Mouse (Mus musculus): ENCODE measurements around the gene Cntn1. TPM values are rescaled to one million over a fixed set of nuclear protein-coding genes. Genes with fewer than 3 reads are reported as not detected.

The Cntn1 gene
- polyA plus RNA-seq, 1 experiment from 2014 or later, result 5.6 TPM

DNA sequence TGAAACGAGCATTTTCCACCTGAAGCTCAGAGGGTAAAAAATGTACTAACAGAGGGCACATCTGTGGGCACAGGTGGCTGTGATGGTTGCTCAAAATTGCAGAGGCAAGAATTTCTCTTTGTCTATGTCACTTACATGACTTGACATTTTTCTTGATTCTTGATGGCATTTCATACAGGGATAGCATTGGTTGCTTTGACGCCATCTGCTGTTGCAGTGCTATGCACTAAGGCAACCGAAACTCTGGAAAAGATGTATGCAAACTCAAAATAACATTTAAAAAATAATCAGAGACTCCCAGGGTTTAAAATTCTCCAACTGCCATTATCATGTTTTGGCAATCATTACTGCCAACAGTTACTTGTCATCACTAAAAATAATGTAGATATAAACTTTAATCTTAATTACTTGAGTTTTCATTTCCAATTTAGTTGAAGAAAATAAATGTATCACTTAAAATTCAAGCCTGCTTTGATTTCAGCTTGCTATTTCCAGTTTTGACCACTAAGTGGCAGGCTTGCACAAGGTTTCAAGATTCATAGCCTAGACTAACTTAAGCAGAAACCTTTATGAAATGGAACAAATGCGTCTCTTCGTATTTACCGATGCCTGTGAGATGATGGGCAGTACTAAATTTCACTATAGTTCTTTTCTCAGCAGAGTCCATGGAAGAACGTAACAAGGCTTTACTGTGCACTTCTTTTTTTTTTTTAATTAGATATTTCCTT, 214.2 kb downstream of the Cntn1 start:
- no peaks in the 10 kb centered on the region for H3K4me1 ChIP-seq (ENCODE audit: control insufficient read depth, insufficient read depth, low read length)
- H3K4me2 ChIP-seq (ENCODE audit: low read depth, low read length), result no peak overlapping the region
- no peak for ATAC-seq (ENCODE audit: low read depth)
- no peaks in the 10 kb centered on the region for H3K27me3 ChIP-seq (replicated peaks; ENCODE audit: control insufficient read depth, insufficient read depth, low read length)
- no peak overlapping the region for H3K9ac ChIP-seq (ENCODE audit: low read depth, low read length)
- no peak overlapping the region for H3K4me3 ChIP-seq (ENCODE audit: low read depth, low read length)
- DNase-seq (ENCODE audit: low spot score), result peak; percentile 64
- no peak overlapping the region for H3K27ac ChIP-seq (replicated peaks; ENCODE audit: low read depth, low read length)
- 19% methylated on average over 7 of the region's 7 CpGs for WGBS
- H3K9me3 ChIP-seq (ENCODE audit: control insufficient read depth, low read length), result no peaks in the 10 kb centered on the region
- H3K36me3 ChIP-seq (ENCODE audit: control insufficient read depth, insufficient read depth, low read length), result no peaks in the 10 kb centered on the region

DNA sequence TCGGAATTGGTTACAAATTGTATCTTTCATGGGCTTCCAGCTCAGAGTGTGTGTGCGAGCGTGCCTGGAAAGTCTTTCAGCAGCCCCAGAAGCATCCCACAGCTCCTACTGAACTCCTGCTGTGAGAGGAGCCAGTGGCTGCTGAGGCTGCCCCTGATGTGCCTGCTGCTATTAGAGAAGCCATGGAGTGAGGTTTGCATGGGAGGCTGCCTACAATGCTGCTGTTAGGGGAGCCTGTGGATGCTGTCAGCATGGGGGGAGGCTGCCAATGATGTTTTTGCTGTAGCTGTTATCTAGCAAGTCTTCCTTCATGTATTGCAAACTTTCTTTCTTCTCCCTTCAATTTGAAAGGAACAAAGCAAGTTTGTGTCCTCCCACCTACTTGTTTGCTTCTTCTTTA, 217.4 kb downstream of the Cntn1 start:
- H3K27me3 ChIP-seq (replicated peaks; ENCODE audit: control insufficient read depth, insufficient read depth, low read length), result no peaks in the 10 kb centered on the region
- no peak overlapping the region for H3K4me3 ChIP-seq (ENCODE audit: low read depth, low read length)
- H3K9ac ChIP-seq (ENCODE audit: low read depth, low read length), result no peak overlapping the region
- no peak for ATAC-seq (ENCODE audit: low read depth)
- H3K9me3 ChIP-seq (ENCODE audit: control insufficient read depth, low read length), result no peaks in the 10 kb centered on the region
- H3K4me2 ChIP-seq (ENCODE audit: low read depth, low read length), result peak overlapping the region; percentile 8; the same call in 1 of the 2 replicates
- 39% methylated on average over 3 of the region's 3 CpGs for WGBS
- peak; percentile 36 for DNase-seq (ENCODE audit: low spot score)
- H3K36me3 ChIP-seq (ENCODE audit: control insufficient read depth, insufficient read depth, low read length), result no peaks in the 10 kb centered on the region
- no peaks in the 10 kb centered on the region for H3K4me1 ChIP-seq (ENCODE audit: control insufficient read depth, insufficient read depth, low read length)
- H3K27ac ChIP-seq (replicated peaks; ENCODE audit: low read depth, low read length), result peak overlapping the region; percentile 46

DNA sequence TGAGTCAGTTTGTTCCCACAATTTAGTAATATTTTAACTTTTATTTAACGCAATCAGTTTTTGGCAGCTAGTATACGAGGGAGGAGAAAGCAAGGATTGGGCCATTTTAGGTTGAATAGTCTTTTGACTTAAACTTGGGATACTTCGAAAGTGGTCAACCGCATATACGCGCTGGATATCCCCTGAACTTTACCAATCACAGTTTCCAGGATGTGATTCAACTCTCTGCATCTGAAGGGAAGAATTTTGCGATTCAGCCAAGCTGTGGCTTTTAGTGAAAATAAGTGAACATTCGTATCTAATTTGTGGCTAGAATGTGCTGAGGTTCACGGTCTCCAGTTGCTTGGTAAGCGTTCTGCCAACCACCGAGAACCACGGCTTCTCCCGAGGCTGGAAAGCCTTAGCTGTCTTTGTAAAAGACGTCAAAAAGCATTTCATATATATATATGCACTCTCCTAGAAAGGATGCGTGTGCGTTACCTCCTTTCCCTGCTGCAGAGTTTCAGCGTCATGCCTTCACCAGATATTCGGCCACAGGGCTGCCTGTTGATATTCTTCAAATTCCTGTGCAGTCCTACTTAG, 217.9 kb downstream of the Cntn1 start:
- Histone ChIP-seq H3K27me3 (replicated peaks; ENCODE audit: control insufficient read depth, insufficient read depth, low read length) (no peaks in the 10 kb centered on the region), H3K4me1 (ENCODE audit: control insufficient read depth, insufficient read depth, low read length) (no peaks in the 10 kb centered on the region), H3K4me2 (ENCODE audit: low read depth, low read length) (peak overlapping the region; percentile 20; the same call in 1 of the 2 replicates), H3K4me3 (ENCODE audit: low read depth, low read length) (no peak overlapping the region), H3K27ac (replicated peaks; ENCODE audit: low read depth, low read length) (peak overlapping the region; percentile 46; the same call in 1 of the 2 replicates), H3K9ac (ENCODE audit: low read depth, low read length) (no peak overlapping the region), H3K36me3 (ENCODE audit: control insufficient read depth, insufficient read depth, low read length) (no peaks in the 10 kb centered on the region), H3K9me3 (ENCODE audit: control insufficient read depth, low read length) (no peaks in the 10 kb centered on the region)
- peak; percentile 53; the same call in 1 of the 2 replicates for ATAC-seq (ENCODE audit: low read depth)
- WGBS, result 58% methylated on average over 18 of the region's 18 CpGs
- DNase-seq (ENCODE audit: low spot score), result peak; percentile 89

DNA sequence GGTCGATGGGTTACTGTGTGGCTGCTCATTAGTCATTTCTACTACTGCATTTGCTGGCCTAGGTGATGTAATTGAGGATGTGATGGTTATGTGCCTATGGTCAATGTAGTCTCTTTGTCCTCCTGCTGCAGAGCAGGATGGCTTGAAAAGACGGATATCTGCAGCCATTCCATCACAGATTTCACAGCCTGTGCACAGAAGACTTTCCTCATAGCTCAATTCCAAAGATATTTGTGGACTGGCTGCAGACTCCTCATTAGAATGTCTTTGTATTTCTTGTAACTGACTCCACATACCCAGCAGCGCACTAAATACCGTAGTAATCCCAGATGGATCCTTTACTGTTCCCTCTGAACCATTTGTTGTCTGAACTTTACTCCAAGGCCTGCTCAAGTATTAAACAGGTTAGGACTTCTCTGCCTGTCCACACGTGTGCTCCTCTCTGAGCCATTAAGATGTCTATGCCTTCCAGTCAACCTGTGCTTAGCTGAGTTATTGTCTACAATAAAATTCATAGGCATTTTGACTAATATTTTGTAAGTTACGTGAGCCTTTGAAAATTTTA, 220.9 kb downstream of the Cntn1 start:
- Histone ChIP-seq H3K4me2 (ENCODE audit: low read depth, low read length) (no peak overlapping the region), H3K27ac (replicated peaks; ENCODE audit: low read depth, low read length) (no peak overlapping the region), H3K9ac (ENCODE audit: low read depth, low read length) (no peak overlapping the region), H3K9me3 (ENCODE audit: control insufficient read depth, low read length) (no peaks in the 10 kb centered on the region), H3K4me1 (ENCODE audit: control insufficient read depth, insufficient read depth, low read length) (no peaks in the 10 kb centered on the region), H3K36me3 (ENCODE audit: control insufficient read depth, insufficient read depth, low read length) (no peaks in the 10 kb centered on the region), H3K27me3 (replicated peaks; ENCODE audit: control insufficient read depth, insufficient read depth, low read length) (no peaks in the 10 kb centered on the region), H3K4me3 (ENCODE audit: low read depth, low read length) (no peak overlapping the region)
- DNase-seq (ENCODE audit: low spot score), result no peak
- no peak for ATAC-seq (ENCODE audit: low read depth)
- 64% methylated on average over 6 of the region's 6 CpGs for WGBS

DNA sequence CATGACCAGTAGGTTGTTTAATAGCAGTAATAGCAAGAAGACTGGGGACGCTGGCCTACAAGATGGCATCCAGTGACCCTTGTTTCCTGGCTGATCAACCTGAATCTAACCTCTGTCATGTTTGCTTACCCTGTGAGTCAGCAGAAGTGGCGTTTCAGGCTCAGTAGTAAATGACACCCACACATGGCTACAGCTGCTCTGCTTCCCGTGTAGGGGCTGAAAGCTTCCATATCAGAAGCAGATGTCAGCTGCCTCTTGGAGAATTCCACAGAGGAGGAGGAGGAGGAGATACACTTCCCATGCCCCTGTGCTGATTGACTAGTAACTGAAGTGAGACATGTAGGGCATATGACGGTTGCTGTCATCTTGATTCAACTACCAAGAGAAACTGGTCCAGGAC, 225.9 kb downstream of the Cntn1 start:
- H3K36me3 ChIP-seq (ENCODE audit: control insufficient read depth, insufficient read depth, low read length), result no peaks in the 10 kb centered on the region
- WGBS, result 32% methylated on average over 4 of the region's 4 CpGs
- DNase-seq (ENCODE audit: low spot score), result peak; percentile 51

DNA sequence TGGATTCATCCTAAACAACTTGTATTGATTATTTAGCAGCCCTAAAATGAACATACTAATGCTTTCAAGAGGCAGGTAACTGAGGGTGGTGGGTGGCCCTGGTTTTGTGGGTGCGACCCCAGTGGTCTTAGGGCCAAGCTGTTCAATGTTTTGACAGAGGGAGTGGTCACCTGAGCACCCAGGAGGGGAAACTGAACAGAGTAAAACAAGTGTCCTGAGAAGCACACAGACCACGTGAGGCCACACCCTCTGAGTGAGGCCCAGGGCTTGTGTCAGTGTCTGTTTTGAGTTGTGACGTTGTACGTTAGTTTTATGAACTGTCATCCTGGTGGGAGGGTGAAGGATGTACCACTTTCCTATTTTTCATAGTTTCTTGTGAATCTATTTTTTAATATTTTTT, 227.0 kb downstream of the Cntn1 start:
- ATAC-seq (ENCODE audit: low read depth) (no peak), DNase-seq (ENCODE audit: low spot score) (no peak)
- Histone ChIP-seq H3K4me2 (ENCODE audit: low read depth, low read length) (no peak overlapping the region), H3K27ac (replicated peaks; ENCODE audit: low read depth, low read length) (no peak overlapping the region), H3K9me3 (ENCODE audit: control insufficient read depth, low read length) (no peaks in the 10 kb centered on the region), H3K4me3 (ENCODE audit: low read depth, low read length) (no peak overlapping the region), H3K27me3 (replicated peaks; ENCODE audit: control insufficient read depth, insufficient read depth, low read length) (no peaks in the 10 kb centered on the region), H3K9ac (ENCODE audit: low read depth, low read length) (no peak overlapping the region), H3K4me1 (ENCODE audit: control insufficient read depth, insufficient read depth, low read length) (no peaks in the 10 kb centered on the region), H3K36me3 (ENCODE audit: control insufficient read depth, insufficient read depth, low read length) (no peaks in the 10 kb centered on the region)
- 71% methylated on average over 4 of the region's 4 CpGs for WGBS

More for the DNA sequence above, 225.9 kb downstream of the Cntn1 start:
- no peak for ATAC-seq (ENCODE audit: low read depth)
- no peak overlapping the region for H3K27ac ChIP-seq (replicated peaks; ENCODE audit: low read depth, low read length)
- no peak overlapping the region for H3K9ac ChIP-seq (ENCODE audit: low read depth, low read length)
- no peaks in the 10 kb centered on the region for H3K27me3 ChIP-seq (replicated peaks; ENCODE audit: control insufficient read depth, insufficient read depth, low read length)
- H3K4me3 ChIP-seq (ENCODE audit: low read depth, low read length), result no peak overlapping the region
- no peak overlapping the region for H3K4me2 ChIP-seq (ENCODE audit: low read depth, low read length)
- H3K4me1 ChIP-seq (ENCODE audit: control insufficient read depth, insufficient read depth, low read length), result no peaks in the 10 kb centered on the region
- no peaks in the 10 kb centered on the region for H3K9me3 ChIP-seq (ENCODE audit: control insufficient read depth, low read length)

DNA sequence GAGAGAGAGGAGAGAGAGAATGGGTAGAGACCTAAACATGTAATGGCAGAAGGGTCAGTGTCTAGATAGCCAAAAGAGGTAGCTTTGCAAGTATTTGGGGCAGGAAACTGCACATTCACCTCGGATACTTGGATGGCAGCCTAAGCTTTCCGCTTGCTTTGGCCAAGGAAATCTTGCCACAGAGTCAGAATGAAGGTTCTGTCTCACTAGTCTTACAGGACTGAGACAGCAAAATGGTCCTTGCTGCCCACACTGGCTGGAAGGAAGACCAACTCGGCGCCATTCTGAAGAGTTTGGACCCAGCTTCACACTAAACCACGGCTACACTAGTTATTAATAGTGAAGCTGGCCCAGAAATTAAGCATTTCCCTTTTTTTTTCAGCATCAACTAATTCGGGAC, 230.0 kb downstream of the Cntn1 start:
- no peaks in the 10 kb centered on the region for H3K4me1 ChIP-seq (ENCODE audit: control insufficient read depth, insufficient read depth, low read length)
- no peak for ATAC-seq (ENCODE audit: low read depth)
- 77% methylated on average over 6 of the region's 6 CpGs for WGBS
- H3K36me3 ChIP-seq (ENCODE audit: control insufficient read depth, insufficient read depth, low read length), result no peaks in the 10 kb centered on the region
- no peak for DNase-seq (ENCODE audit: low spot score)
- H3K4me3 ChIP-seq (ENCODE audit: low read depth, low read length), result no peak overlapping the region
- H3K4me2 ChIP-seq (ENCODE audit: low read depth, low read length), result no peak overlapping the region
- no peak overlapping the region for H3K27ac ChIP-seq (replicated peaks; ENCODE audit: low read depth, low read length)
- H3K27me3 ChIP-seq (replicated peaks; ENCODE audit: control insufficient read depth, insufficient read depth, low read length), result no peaks in the 10 kb centered on the region
- no peak overlapping the region for H3K9ac ChIP-seq (ENCODE audit: low read depth, low read length)
- no peaks in the 10 kb centered on the region for H3K9me3 ChIP-seq (ENCODE audit: control insufficient read depth, low read length)

DNA sequence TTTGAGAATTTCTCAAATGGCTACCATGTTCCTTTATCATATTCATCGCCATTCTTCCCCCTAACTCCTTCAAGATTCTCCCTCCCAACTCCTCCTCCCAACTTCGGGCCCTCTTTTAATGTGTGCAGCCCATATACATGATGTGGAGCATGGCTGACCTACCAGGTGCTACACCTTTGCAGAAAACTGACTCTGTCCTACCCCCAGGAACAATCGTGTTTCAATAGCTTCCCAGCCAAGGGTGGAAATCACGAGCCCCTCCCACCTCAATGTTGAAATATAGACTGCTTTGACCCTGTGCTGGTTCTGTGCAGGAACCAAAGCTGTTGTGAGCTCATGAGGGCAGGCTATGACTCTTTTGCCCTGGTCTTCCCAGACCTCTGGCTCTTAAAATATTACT, 236.7 kb downstream of the Cntn1 start:
- H3K9me3 ChIP-seq (ENCODE audit: control insufficient read depth, low read length), result no peaks in the 10 kb centered on the region
- H3K9ac ChIP-seq (ENCODE audit: low read depth, low read length), result no peak overlapping the region
- ATAC-seq (ENCODE audit: low read depth) (no peak), DNase-seq (ENCODE audit: low spot score) (no peak)
- no peaks in the 10 kb centered on the region for H3K4me1 ChIP-seq (ENCODE audit: control insufficient read depth, insufficient read depth, low read length)
- no peak overlapping the region for H3K4me3 ChIP-seq (ENCODE audit: low read depth, low read length)
- no peaks in the 10 kb centered on the region for H3K36me3 ChIP-seq (ENCODE audit: control insufficient read depth, insufficient read depth, low read length)
- H3K27me3 ChIP-seq (replicated peaks; ENCODE audit: control insufficient read depth, insufficient read depth, low read length), result no peaks in the 10 kb centered on the region
- no peak overlapping the region for H3K4me2 ChIP-seq (ENCODE audit: low read depth, low read length)
- 83% methylated on average over 4 of the region's 4 CpGs for WGBS
- no peak overlapping the region for H3K27ac ChIP-seq (replicated peaks; ENCODE audit: low read depth, low read length)

Data from embryonic facial prominence, embryonic 14.5 days (tissue).